Mouse (Mus musculus) stomach, embryonic 16.5 days (tissue): Measurements from ENCODE around the gene Akt2. TPM values are rescaled to one million over a fixed set of nuclear protein-coding genes. Genes with fewer than 3 reads are reported as not detected.

Source experiments
- ATAC-seq: fragments of 200-750 bp; cut with Nextera tagmentation; 2 replicates; pipeline ENCODE4 v1.8.0; 2017; ENCODE audit warnings: moderate number of reproducible peaks, moderate TSS enrichment; ENCODE audit not compliant: insufficient read depth, low FRiP score
- H3K27ac ChIP-seq: fragments of 300-500 bp; sonication (generic); 2 replicates; pipeline ENCODE4 v1.5.1; 2014; ENCODE audit warnings: low read length
- H3K27me3 ChIP-seq: fragments of 300-500 bp; sonication (generic); 2 replicates; pipeline ENCODE4 v1.6.1; 2014; ENCODE audit warnings: low read length, control low read depth, mixed read lengths; ENCODE audit not compliant: control insufficient read depth, insufficient read depth
- H3K36me3 ChIP-seq: fragments of 300-500 bp; sonication (generic); 2 replicates; pipeline ENCODE4 v1.6.1; 2014; ENCODE audit warnings: low read length; ENCODE audit not compliant: control insufficient read depth, insufficient read depth
- H3K4me1 ChIP-seq: fragments of 300-500 bp; sonication (generic); 2 replicates; pipeline ENCODE4 v1.6.1; 2014; ENCODE audit warnings: low read length, control low read depth, mixed read lengths; ENCODE audit not compliant: control insufficient read depth, insufficient read depth
- H3K4me2 ChIP-seq: fragments of 300-500 bp; sonication (generic); 2 replicates; pipeline ENCODE4 v1.6.1; 2014; ENCODE audit warnings: low read depth, low read length, mixed read lengths
- H3K4me3 ChIP-seq: fragments of 300-500 bp; sonication (generic); replicated peaks from 2 replicates; pipeline ENCODE4 v1.5.1; 2014; ENCODE audit warnings: mild to moderate bottlenecking, low read length
- H3K9ac ChIP-seq: fragments of 300-500 bp; sonication (generic); 2 replicates; pipeline ENCODE4 v1.6.1; 2014; ENCODE audit warnings: low read length
- H3K9me3 ChIP-seq: fragments of 300-500 bp; sonication (generic); replicated peaks from 2 replicates; pipeline ENCODE4 v1.6.1; 2016; ENCODE audit warnings: low read length, control low read depth; ENCODE audit not compliant: control insufficient read depth
- WGBS: fragments of 180-500 bp; shearing (Covaris S2); extraction: QIAGEN DNeasy Blood & Tissue Kit; methylation state at CpG from one replicate; pipeline ENCODE4 v1.1.7; 2014; 5-methylcytosine and 5-hydroxymethylcytosine counted together
- polyA plus RNA-seq: library from polyadenylated mRNA; unstranded; fragments of >200 nt; fragmentation: Nextera tagmentation; extraction: Ambion mirVana; gene quantifications from 2 replicates; pipeline ENCODE4 v1.2.1, GENCODE M21; 2015

Akt2 gene
- polyA plus RNA-seq, 1 experiment from 2014 or later: 84.6 TPM

GRCm38 (mm10) chr7:27596586-27597503, 5.5 kb downstream of the Akt2 start:
- Histone ChIP-seq H3K36me3 (no peaks in the 10 kb centered on the region), H3K9me3 (0 out of 2 replicates have a peak, but pooled peaks cover 3% of the 10 kb centered on the region), H3K4me2 (peak overlapping the region; percentile 43), H3K27me3 (no peaks in the 10 kb centered on the region), H3K27ac (peak overlapping the region; percentile 92), H3K9ac (peak overlapping the region; percentile 62), H3K4me1 (peaks cover 51% of the 10 kb centered on the region), H3K4me3 (peak overlapping the region; percentile 25)
- peak; percentile 42 for ATAC-seq
- WGBS: 27% methylated on average over 10 of the region's 10 CpGs

- no peaks in the 10 kb centered on the region for H3K27me3 ChIP-seq
- WGBS: 58% methylated on average over 7 of the region's 7 CpGs
- no peak overlapping the region for H3K9ac ChIP-seq
- H3K27ac ChIP-seq: peak overlapping the region; percentile 92
- H3K4me1 ChIP-seq: peaks cover 43% of the 10 kb centered on the region
- 0 out of 2 replicates have a peak, but pooled peaks cover 3% of the 10 kb centered on the region for H3K9me3 ChIP-seq
- no peak for ATAC-seq
- H3K4me2 ChIP-seq: peak overlapping the region; percentile 43
- no peak overlapping the region for H3K4me3 ChIP-seq
- no peaks in the 10 kb centered on the region for H3K36me3 ChIP-seq
Observed at GRCm38 (mm10) chr7:27598053-27598452, 6.7 kb downstream of the Akt2 start.

- no peak overlapping the region for H3K4me2 ChIP-seq
- no peak for ATAC-seq
Observed at GRCm38 (mm10) chr7:27601628-27602027, 10.3 kb downstream of the Akt2 start.

GRCm38 (mm10) chr7:27602161-27602560, 10.8 kb downstream of the Akt2 start:
- Histone ChIP-seq H3K27me3 (no peaks in the 10 kb centered on the region), H3K9ac (no peak overlapping the region), H3K27ac (no peak overlapping the region), H3K4me2 (no peak overlapping the region), H3K36me3 (no peaks in the 10 kb centered on the region), H3K4me1 (peaks cover 47% of the 10 kb centered on the region), H3K4me3 (no peak overlapping the region), H3K9me3 (no peaks in the 10 kb centered on the region)
- no peak for ATAC-seq
- WGBS: 79% methylated on average over 2 of the region's 2 CpGs

More at GRCm38 (mm10) chr7:27601628-27602027, 10.3 kb downstream of the Akt2 start:
- Histone ChIP-seq H3K36me3 (no peaks in the 10 kb centered on the region), H3K9me3 (no peaks in the 10 kb centered on the region), H3K27ac (no peak overlapping the region), H3K27me3 (no peaks in the 10 kb centered on the region), H3K4me3 (no peak overlapping the region), H3K9ac (peak overlapping the region; percentile 1; the same call in 1 of the 2 replicates), H3K4me1 (peaks cover 48% of the 10 kb centered on the region)
- 51% methylated on average over 4 of the region's 4 CpGs for WGBS

- Histone ChIP-seq H3K36me3 (no peaks in the 10 kb centered on the region), H3K4me1 (peaks cover 47% of the 10 kb centered on the region), H3K9ac (no peak overlapping the region), H3K9me3 (no peaks in the 10 kb centered on the region), H3K4me3 (no peak overlapping the region), H3K4me2 (no peak overlapping the region), H3K27me3 (no peaks in the 10 kb centered on the region), H3K27ac (no peak overlapping the region)
- ATAC-seq: no peak
- 63% methylated on average over 7 of the region's 7 CpGs for WGBS
Observed at GRCm38 (mm10) chr7:27602835-27603234, 11.5 kb downstream of the Akt2 start.

- 42% methylated on average over 5 of the region's 5 CpGs for WGBS
- peaks cover 41% of the 10 kb centered on the region for H3K4me1 ChIP-seq
- H3K9me3 ChIP-seq: no peaks in the 10 kb centered on the region
- ATAC-seq: no peak
- H3K4me2 ChIP-seq: no peak overlapping the region
- peak overlapping the region; percentile 13; the same call in 1 of the 2 replicates for H3K27ac ChIP-seq
- H3K4me3 ChIP-seq: no peak overlapping the region
- H3K9ac ChIP-seq: no peak overlapping the region
- H3K27me3 ChIP-seq: no peaks in the 10 kb centered on the region
- no peaks in the 10 kb centered on the region for H3K36me3 ChIP-seq
Observed at GRCm38 (mm10) chr7:27604661-27605348, 13.5 kb downstream of the Akt2 start.

- Histone ChIP-seq H3K4me2 (no peak overlapping the region), H3K36me3 (no peaks in the 10 kb centered on the region), H3K4me1 (peaks cover 41% of the 10 kb centered on the region), H3K4me3 (no peak overlapping the region), H3K27me3 (no peaks in the 10 kb centered on the region), H3K9me3 (no peaks in the 10 kb centered on the region), H3K9ac (no peak overlapping the region; the same call in 1 of the 2 replicates), H3K27ac (0 out of 2 replicates have a peak overlapping the region, but pooled peaks have one; percentile 12)
- ATAC-seq: no peak
- 63% methylated on average over 9 of the region's 9 CpGs for WGBS
Observed at GRCm38 (mm10) chr7:27605499-27606285, 14.3 kb downstream of the Akt2 start.

GRCm38 (mm10) chr7:27606481-27607254, 15.3 kb downstream of the Akt2 start:
- H3K27ac ChIP-seq: no peak overlapping the region

More at GRCm38 (mm10) chr7:27606481-27607254, 15.3 kb downstream of the Akt2 start:
- Histone ChIP-seq H3K4me3 (no peak overlapping the region), H3K36me3 (no peaks in the 10 kb centered on the region), H3K4me2 (no peak overlapping the region), H3K9ac (0 out of 2 replicates have a peak overlapping the region, but pooled peaks have one; percentile 10), H3K27me3 (no peaks in the 10 kb centered on the region), H3K9me3 (no peaks in the 10 kb centered on the region), H3K4me1 (peaks cover 33% of the 10 kb centered on the region)
- WGBS: 47% methylated on average over 10 of the region's 10 CpGs
- 0 out of 2 replicates have a peak, but pooled peaks have one; percentile 11 for ATAC-seq
